12 mouse cellular contexts compared by ENCODE assay signal in the genomic region with DNA sequence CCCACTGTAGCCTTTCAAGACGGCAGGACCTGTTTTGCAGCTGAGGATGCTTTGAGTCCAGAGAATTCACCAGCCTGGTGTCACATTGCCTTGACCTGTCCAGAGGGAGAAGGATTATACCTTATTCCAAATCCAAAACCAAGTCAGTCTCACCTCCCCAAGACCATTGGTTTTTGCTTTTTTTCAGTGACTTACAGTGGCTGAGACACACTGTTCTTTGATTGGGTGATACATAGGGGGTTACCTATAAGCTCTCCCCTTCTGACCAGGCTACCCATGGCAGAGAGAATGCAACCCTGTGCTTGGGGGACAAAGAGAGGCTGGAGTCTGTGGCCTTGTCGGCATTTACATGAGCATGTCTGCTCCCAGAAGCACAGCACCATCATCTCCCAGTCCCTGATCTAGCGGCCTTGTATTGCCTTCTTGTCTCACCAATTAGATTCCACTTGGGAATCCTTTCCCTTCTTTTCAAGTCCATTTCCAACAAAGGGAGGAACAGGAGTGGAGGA. TPM values are rescaled to one million over a fixed set of nuclear protein-coding genes. Genes with fewer than 3 reads are reported as not detected.
DNase-seq lines count a peak whose midpoint lies in the region; ATAC-seq and TF ChIP-seq lines count a peak whose summit lies in the region.
"Had no signal": no experiment of that assay in that cellular context is flagged by ENCODE, and none has a peak within 500 bp of the region (broad histone marks: within the 10 kb centered on the region; RNA-seq: fewer than 3 reads in every experiment).

No protein-coding gene starts in this region.

- no peaks in the 10 kb centered on the region for H3K9me3 ChIP-seq in neural tube, embryonic 11.5 days (ENCODE audit: control insufficient read depth, low read length)
- no peaks in the 10 kb centered on the region for H3K9me3 ChIP-seq in forebrain, embryonic 16.5 days (ENCODE audit: control insufficient read depth, low read length)
- H3K9me3 ChIP-seq in midbrain, embryonic 11.5 days (ENCODE audit: control insufficient read depth, low read length), result no peaks in the 10 kb centered on the region
- H3K9me3 ChIP-seq: embryonic facial prominence, embryonic 15.5 days had no signal

- H3K27me3 ChIP-seq in neural tube, embryonic 11.5 days (ENCODE audit: control insufficient read depth, insufficient read depth, low read length), result no peaks in the 10 kb centered on the region
- no peaks in the 10 kb centered on the region for H3K27me3 ChIP-seq in forebrain, embryonic 16.5 days (replicated peaks; ENCODE audit: control insufficient read depth, insufficient read depth, low read length)
- H3K27me3 ChIP-seq in midbrain, embryonic 11.5 days (ENCODE audit: control insufficient read depth, insufficient read depth, low read length), result no peaks in the 10 kb centered on the region
- H3K27me3 ChIP-seq in heart, adult 2 months (ENCODE audit: control insufficient read depth, insufficient read depth, low read length), result no peaks in the 10 kb centered on the region
- H3K27me3 ChIP-seq: embryonic facial prominence, embryonic 15.5 days had no signal

- H3K79me2 ChIP-seq in heart, adult 2 months (replicated peaks; ENCODE audit: control insufficient read depth, insufficient read depth, low read length), result peaks cover 5% of the 10 kb centered on the region

- TF ChIP-seq POLR2A in olfactory bulb, adult 2 months (IDR thresholded peaks at IDR 0.05; ENCODE audit: insufficient read depth, low read depth, low read length), result no peak
- TF ChIP-seq POLR2A in heart, adult 2 months (IDR thresholded peaks at IDR 0.05; ENCODE audit: insufficient read depth, low read depth, low read length), result no peak

- DNase-seq in neural tube, embryonic 11.5 days (ENCODE audit: low spot score), result no peak
- no peak for DNase-seq in neural tube, embryonic 10.5 days (ENCODE audit: extremely low spot score, low spot score)
- peak; percentile 90 for DNase-seq in midbrain, embryonic 11.5 days (ENCODE audit: low spot score, missing footprints)
- DNase-seq in right cerebral cortex, postnatal 25 days, result no peak
- no peak for DNase-seq in spleen, postnatal 10 days (ENCODE audit: low spot score in 2 of 2)
- DNase-seq in heart, adult 2 months, result no peak
- DNase-seq: kidney, postnatal 36 days had no signal

- H3K36me3 ChIP-seq in neural tube, embryonic 11.5 days (ENCODE audit: control insufficient read depth, insufficient read depth, low read length), result no peaks in the 10 kb centered on the region
- H3K36me3 ChIP-seq in forebrain, embryonic 16.5 days (ENCODE audit: control insufficient read depth, insufficient read depth), result no peaks in the 10 kb centered on the region
- H3K36me3 ChIP-seq in midbrain, embryonic 11.5 days (ENCODE audit: control insufficient read depth, insufficient read depth, low read length), result no peaks in the 10 kb centered on the region
- H3K36me3 ChIP-seq in heart, adult 2 months (ENCODE audit: control insufficient read depth, insufficient read depth, low read length), result peaks cover 51% of the 10 kb centered on the region

- 45% methylated on average over 3 of the region's 3 CpGs for WGBS in neural tube, embryonic 11.5 days
- WGBS in forebrain, embryonic 16.5 days, result 4% methylated on average over 3 of the region's 3 CpGs
- WGBS in midbrain, embryonic 11.5 days, result 20% methylated on average over 3 of the region's 3 CpGs
- 61% methylated on average over 3 of the region's 3 CpGs for WGBS in olfactory bulb, adult 2 months
- 64% methylated on average over 3 of the region's 3 CpGs for WGBS in heart, adult 2 months

- H3K4me1 ChIP-seq in neural tube, embryonic 11.5 days (ENCODE audit: control insufficient read depth, insufficient read depth, low read length), result peaks cover 13% of the 10 kb centered on the region; the same call in 1 of the 2 replicates
- peaks cover 55% of the 10 kb centered on the region for H3K4me1 ChIP-seq in forebrain, embryonic 16.5 days (replicated peaks; ENCODE audit: control insufficient read depth, insufficient read depth, low read length)
- H3K4me1 ChIP-seq in midbrain, embryonic 11.5 days (ENCODE audit: control insufficient read depth, insufficient read depth, low read length), result peaks cover 34% of the 10 kb centered on the region
- peaks cover 3% of the 10 kb centered on the region; the same call in 1 of the 2 replicates for H3K4me1 ChIP-seq in olfactory bulb, adult 2 months (ENCODE audit: control insufficient read depth, insufficient read depth, low read length)
- peaks cover 32% of the 10 kb centered on the region for H3K4me1 ChIP-seq in heart, adult 2 months (ENCODE audit: control insufficient read depth, insufficient read depth, low read length)

- H3K4me3 ChIP-seq in neural tube, embryonic 11.5 days (ENCODE audit: low read depth, low read length), result no peak overlapping the region
- 0 out of 2 replicates have a peak overlapping the region, but pooled peaks have one; percentile 2 for H3K4me3 ChIP-seq in forebrain, embryonic 16.5 days (replicated peaks; ENCODE audit: low read length)
- no peak overlapping the region for H3K4me3 ChIP-seq in midbrain, embryonic 11.5 days (ENCODE audit: low read depth, low read length)
- no peak overlapping the region for H3K4me3 ChIP-seq in olfactory bulb, adult 2 months (ENCODE audit: insufficient read depth, low read depth, low read length)
- no peak overlapping the region for H3K4me3 ChIP-seq in heart, adult 2 months
- H3K4me3 ChIP-seq: embryonic facial prominence, embryonic 15.5 days had no signal

- ATAC-seq in neural tube, embryonic 11.5 days (ENCODE audit: insufficient read depth, low FRiP score, low TSS enrichment), result peak; percentile 37
- ATAC-seq in forebrain, embryonic 16.5 days, result peak; percentile 11
- peak; percentile 49 for ATAC-seq in midbrain, embryonic 11.5 days (ENCODE audit: low FRiP score)
- ATAC-seq: lung, postnatal 0 days had no signal

- TF ChIP-seq CTCF in olfactory bulb, adult 2 months (IDR thresholded peaks at IDR 0.05; ENCODE audit: insufficient read depth, low read depth, low read length), result no peak
- no peak for TF ChIP-seq CTCF in heart, adult 2 months (IDR thresholded peaks at IDR 0.05)

- H3K9ac ChIP-seq in neural tube, embryonic 11.5 days (ENCODE audit: low read length), result no peak overlapping the region
- H3K9ac ChIP-seq in forebrain, embryonic 16.5 days (replicated peaks; ENCODE audit: low read depth, low read length), result peak overlapping the region; percentile 44
- peak overlapping the region; percentile 41 for H3K9ac ChIP-seq in midbrain, embryonic 11.5 days (ENCODE audit: low read length)
- no peak overlapping the region for H3K9ac ChIP-seq in heart, adult 2 months (ENCODE audit: low read depth, low read length)
- H3K9ac ChIP-seq: embryonic facial prominence, embryonic 15.5 days had no signal

- peak overlapping the region; percentile 63 for H3K27ac ChIP-seq in neural tube, embryonic 11.5 days (ENCODE audit: low read depth, low read length)
- H3K27ac ChIP-seq in forebrain, embryonic 16.5 days (ENCODE audit: low read length), result peak overlapping the region; percentile 84
- peak overlapping the region; percentile 91 for H3K27ac ChIP-seq in midbrain, embryonic 11.5 days (ENCODE audit: low read depth, low read length)
- H3K27ac ChIP-seq in olfactory bulb, adult 2 months (ENCODE audit: insufficient read depth, low read depth, low read length), result peak overlapping the region; percentile 50; the same call in 1 of the 2 replicates
- H3K27ac ChIP-seq in heart, adult 2 months, result no peak overlapping the region
- H3K27ac ChIP-seq: embryonic facial prominence, embryonic 15.5 days had no signal

- TF ChIP-seq EP300 in heart, adult 2 months (IDR thresholded peaks at IDR 0.05; ENCODE audit: insufficient read depth, low read depth, low read length), result no peak

- H3K4me2 ChIP-seq in neural tube, embryonic 11.5 days (ENCODE audit: low read depth), result no peak overlapping the region
- H3K4me2 ChIP-seq in forebrain, embryonic 16.5 days (ENCODE audit: low read length), result peak overlapping the region; percentile 40
- peak overlapping the region; percentile 27 for H3K4me2 ChIP-seq in midbrain, embryonic 11.5 days
- H3K4me2 ChIP-seq: embryonic facial prominence, embryonic 15.5 days; liver, embryonic 11.5 days had no signal

- intact Hi-C loops in heart, adult 2 months (cut with DNase I), result loop anchor here (2.0 kb wide), 1 partner anchor 21 kb away; no protein-coding TSS in a partner anchor

RNA-seq across cellular contexts. Expression of gene Plpp3, which starts 24.6 kb away (rescaled TPM):
- polyA plus RNA-seq in neural tube, embryonic 11.5 days (2014; fragmentation: Nextera tagmentation; extraction: Ambion mirVana), result 48.3 and 48.9 TPM in 2 replicates
- 67.7 and 76.8 TPM in 2 replicates for polyA plus RNA-seq in forebrain, embryonic 16.5 days (2015; fragmentation: Nextera tagmentation; extraction: Ambion mirVana)
- polyA plus RNA-seq in midbrain, embryonic 11.5 days (2014; fragmentation: Nextera tagmentation; extraction: Ambion mirVana), result 46.3 and 47.0 TPM in 2 replicates
- polyA plus RNA-seq in olfactory bulb, adult 2 months (2012; ENCODE audit: insufficient read depth, insufficient read length, low replicate concordance, missing spikeins), result not detected in 2 replicates
- 10 to 100 TPM; 64.8 to 74.0 TPM for total RNA-seq in heart, adult 2 months (2021)
- 76.9 and 92.0 TPM in 2 replicates for polyA plus RNA-seq in heart, adult 2 months (2012; rRNA removed)

Comparison
In these comparisons a context has a peak if more than half of its experiments do, and no peak if none do; other contexts are left out.
1. H3K9ac ChIP-seq: peak in forebrain, embryonic 16.5 days (single experiment) and midbrain, embryonic 11.5 days (single experiment); none in neural tube, embryonic 11.5 days (single experiment) and heart, adult 2 months (single experiment).
2. Peak in every context shown above with its lines, with median percentiles within 50 percentile points of each other: ATAC-seq.